Mouse (Mus musculus) thymus, postnatal 4 days (tissue): Measurements from ENCODE around the gene Glis3.

Experiments
- DNase-seq: peaks from one replicate; pipeline ENCODE4 v3.0.0; 2021

Glis3 gene

GRCm38 (mm10) chr19:28299211-28299775, 380.6 kb downstream of the Glis3 start:
- no peak for DNase-seq

DNA sequence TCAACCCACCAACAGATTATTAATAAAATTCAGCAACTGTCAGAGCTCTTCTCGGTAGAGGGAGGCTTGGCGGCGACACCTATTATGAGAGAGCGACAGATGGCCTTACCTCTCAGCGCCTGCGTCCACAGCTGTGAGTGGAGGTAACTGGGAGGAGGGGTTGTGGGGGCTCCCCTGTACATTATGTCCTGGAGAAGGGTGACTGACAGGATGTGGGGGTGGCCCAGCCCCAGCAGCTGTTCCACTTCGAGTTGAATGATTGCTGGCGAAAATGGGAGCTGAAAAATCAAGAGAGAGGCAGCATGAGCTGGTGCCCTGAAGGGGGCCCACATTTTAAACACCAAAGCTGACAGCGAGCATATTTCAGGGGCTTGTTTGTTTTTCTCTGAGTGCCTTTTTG, 381.2 kb downstream of the Glis3 start:
- DNase-seq: peak; percentile 25

DNA sequence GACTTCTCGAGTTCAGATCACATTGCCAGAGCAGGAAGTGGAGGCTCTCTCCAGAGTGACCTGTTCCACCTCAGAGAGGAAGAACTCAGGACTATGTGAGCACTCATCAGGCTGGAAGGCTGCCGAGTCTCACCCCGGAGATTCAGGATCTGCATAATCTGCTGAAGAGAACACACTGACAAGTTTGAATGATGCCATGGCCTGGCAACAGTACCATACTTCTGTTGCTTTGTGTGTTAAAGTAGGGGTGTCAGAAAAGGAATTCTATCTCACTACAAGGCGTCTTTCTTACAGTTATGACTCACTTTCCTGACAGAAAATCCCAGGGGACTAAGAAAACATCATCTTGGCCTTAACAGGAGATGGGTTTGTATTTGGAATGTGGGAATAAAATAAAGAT, 388.3 kb downstream of the Glis3 start:
- no peak for DNase-seq

GRCm38 (mm10) chr19:28289457-28289856, 390.4 kb downstream of the Glis3 start:
- DNase-seq: no peak

DNA sequence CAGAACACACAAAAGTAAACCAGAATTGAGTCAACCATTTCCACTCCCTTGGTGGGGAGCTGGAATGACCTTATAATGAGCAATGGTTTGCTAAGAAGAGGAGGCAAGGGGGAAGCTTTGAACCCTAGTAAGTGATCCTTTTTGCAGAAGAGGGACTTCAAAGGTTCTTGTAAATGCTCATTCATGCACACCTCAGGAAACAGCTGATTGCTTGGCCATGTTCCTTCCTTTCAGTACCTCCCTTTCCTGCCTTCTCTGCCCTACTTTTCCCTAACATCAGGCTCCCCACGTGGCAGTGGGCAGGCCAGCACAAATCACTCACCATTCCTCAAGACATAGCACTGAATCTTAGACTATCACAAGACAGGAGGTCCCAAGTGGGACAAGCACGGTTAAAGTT, 392.4 kb downstream of the Glis3 start:
- no peak for DNase-seq

- no peak for DNase-seq
Measured at GRCm38 (mm10) chr19:28284098-28284569, 395.7 kb downstream of the Glis3 start.

- no peak for DNase-seq
Measured at GRCm38 (mm10) chr19:28283241-28284097, 396.4 kb downstream of the Glis3 start.

DNA sequence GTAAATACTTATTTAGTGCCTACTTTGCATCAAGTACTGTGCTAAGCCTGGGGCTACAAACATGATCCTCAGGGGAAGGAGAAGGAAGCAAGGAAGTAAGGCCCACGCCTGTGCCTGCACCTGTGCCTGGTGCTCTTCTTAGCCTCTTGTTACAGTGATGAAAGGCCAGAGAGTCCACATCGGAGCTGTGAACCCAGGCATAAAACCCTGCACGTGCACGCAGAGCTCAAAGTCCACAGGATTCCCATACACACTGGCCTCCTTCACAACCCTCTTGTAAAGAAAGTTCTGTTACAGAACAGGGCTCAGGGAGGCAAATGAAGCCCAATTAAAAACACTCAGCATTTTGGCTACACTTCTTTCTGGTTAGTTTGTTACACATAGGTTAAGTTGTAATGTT, 398.5 kb downstream of the Glis3 start:
- DNase-seq: no peak

DNA sequence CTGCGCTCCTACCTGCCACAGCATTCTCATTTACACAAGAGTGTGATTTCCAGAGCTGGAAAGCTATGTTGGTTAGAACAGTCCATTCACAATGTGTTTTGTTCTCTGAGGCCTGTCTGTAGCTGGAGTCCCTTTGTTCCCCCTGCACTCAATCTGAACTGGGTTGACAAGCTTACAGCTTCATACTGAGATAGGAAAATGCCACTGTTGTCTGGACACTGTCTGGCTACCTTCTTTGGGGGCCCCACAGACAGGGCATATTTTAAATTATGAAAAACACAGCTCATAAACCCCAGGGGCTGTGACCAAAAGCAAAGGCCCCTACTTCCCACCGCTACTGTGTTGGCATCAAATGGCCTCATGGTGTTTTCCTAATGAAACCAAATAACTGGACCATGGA, 402.8 kb downstream of the Glis3 start:
- no peak for DNase-seq

GRCm38 (mm10) chr19:28274501-28274900, 405.4 kb downstream of the Glis3 start:
- DNase-seq: no peak

DNA sequence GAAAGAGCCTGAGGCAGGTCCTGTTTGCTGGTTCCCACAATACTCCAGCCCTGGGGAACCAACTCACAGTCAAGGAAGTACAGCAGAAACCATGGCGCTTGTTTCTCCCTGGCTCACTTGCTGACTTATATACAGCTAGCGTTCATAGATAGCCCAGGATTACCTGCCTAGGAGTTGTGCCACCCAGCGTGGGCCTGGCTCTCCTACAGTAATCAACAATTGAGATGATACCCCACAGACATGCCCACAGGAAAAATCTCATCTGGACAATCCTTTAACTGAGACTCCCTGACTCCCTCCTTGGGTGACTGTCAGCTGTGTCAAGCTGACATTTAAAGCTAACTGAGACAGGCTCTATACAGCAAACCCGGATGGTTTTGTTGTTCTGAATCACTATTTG, 405.9 kb downstream of the Glis3 start:
- no peak for DNase-seq

DNA sequence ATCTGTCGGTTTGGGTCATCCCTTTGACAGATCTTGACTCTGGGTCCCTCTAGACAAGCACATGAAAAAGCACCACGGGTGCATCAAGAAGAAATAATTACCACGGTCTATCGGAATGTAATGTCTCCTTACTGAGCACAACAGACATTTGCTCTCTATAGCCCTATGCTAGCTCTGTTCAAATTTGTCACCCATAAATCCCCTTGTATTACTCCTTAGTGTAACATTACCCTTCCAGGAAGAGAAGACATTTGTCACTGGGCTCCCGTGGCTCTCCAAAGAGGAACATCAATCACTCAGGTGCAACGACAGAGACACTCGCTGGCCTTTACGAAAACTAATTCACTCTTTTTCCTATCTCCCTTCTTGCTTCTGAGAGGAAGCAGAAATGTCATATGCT, 413.0 kb downstream of the Glis3 start:
- no peak for DNase-seq

DNA sequence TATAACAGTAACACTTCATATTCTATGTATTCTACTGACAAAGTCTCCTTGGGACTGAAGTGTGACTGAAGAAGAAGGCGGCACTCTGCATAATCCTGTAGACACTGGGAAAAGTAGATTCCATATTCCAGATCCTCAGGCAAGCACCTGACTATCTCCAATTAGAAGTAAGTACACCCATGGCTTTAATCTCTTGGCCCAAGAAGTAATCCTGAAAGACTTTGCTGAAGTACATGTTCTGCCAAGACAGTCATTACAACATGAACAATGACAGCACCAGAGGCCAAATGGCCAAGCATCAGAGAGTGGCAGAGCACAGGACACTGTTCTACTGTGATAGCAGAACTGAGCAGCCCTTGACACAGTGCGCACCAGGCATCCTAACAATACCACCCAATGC, 414.1 kb downstream of the Glis3 start:
- DNase-seq: no peak

DNA sequence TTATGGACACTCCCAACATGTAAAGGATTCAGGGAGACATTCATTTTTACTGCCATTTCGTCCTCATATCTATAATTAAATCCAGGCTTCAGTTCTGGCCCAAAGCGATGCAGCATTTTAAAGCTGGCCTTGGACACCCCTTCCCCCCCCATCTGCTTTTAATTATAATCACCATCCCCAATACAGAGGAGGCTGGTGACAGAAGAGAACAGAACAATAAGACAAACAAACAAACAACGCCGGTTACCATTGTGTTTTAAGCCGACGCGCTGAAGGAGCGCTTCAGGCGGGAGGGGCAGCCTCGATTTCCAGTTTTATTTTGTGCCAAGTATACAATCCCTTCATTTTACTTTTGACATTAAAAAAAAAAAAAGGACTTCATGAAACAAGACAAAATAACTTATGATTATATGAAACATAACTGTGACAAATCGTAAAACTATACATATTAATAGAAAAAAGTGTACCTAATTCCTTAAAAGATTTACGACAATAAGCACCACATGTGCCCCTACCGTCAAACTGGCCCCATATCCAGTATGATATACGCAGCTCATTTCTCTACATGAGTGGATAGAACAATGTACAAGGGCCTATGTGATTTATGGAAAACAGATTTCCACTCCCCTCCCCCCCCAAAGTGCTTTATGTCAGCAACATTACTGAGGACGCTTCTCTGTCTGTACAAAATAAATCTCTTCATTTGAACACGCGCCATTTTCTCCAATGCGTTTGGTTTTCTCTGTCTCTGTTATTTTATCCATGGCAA, 420.8 kb downstream of the Glis3 start:
- no peak for DNase-seq

GRCm38 (mm10) chr19:28258480-28258879, 421.4 kb downstream of the Glis3 start:
- no peak for DNase-seq

DNA sequence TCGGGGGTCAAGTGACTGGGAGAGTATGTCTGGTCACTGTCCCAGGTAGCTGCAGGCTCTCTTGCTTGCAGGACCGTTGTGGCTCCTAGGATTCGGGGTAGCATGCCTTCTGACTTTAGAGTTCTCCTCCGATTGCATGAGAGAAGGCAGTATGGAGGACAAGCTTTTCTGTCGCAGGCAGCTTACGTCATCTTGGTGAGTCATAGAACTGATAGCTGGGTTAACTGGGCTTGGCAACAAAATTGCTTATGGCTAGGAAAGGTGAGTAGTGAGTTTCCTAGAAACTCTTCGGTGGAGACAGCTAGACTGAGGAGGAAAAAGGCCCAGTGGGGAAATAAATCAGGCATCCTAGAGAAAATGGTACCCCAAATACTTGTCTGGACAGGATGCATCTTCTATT, 432.5 kb downstream of the Glis3 start:
- no peak for DNase-seq

- DNase-seq: no peak
Measured at GRCm38 (mm10) chr19:28246186-28246585, 433.7 kb downstream of the Glis3 start.

DNA sequence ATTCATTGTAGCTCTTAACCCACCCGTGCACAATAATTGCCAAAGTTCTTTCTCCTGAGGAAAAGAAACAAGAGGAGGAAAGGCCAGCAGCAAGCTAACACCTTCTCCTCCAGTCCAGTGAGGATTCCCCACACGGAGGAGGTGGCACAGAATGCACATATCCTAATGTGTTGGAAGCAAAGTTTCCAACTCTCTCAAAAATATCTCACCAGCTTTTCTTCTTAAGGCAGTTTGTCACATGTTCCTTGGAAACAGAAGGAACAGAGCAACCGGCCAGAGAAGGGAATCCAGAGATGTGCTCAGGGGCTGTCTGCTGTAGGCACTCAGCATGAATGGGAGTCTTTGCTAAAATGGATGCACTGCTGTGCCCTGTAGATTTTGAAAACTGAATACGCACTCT, 441.8 kb downstream of the Glis3 start:
- no peak for DNase-seq

- no peak for DNase-seq
Measured at GRCm38 (mm10) chr19:28237621-28238020, 442.3 kb downstream of the Glis3 start.

DNA sequence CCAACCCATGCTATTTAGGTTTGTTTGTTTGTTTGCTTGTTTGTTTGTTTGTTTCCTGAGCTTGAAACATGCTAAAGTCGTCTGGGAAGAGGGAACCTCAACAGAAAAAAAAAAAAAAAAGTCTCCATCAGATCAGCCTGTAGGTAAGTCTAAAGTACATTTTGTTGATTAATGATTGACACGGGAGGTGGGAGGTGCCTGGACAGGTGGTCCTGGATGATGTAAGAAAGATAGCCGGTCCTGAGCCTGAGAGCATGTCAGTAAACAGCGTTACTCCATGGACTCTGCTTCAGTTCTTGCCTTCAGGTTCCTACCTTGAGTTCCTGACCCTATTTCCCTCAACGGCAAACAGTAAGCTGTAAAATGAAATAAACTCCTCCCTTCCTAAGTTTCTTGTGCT, 444.3 kb downstream of the Glis3 start:
- no peak for DNase-seq

GRCm38 (mm10) chr19:28235096-28235495, 444.8 kb downstream of the Glis3 start:
- no peak for DNase-seq

DNA sequence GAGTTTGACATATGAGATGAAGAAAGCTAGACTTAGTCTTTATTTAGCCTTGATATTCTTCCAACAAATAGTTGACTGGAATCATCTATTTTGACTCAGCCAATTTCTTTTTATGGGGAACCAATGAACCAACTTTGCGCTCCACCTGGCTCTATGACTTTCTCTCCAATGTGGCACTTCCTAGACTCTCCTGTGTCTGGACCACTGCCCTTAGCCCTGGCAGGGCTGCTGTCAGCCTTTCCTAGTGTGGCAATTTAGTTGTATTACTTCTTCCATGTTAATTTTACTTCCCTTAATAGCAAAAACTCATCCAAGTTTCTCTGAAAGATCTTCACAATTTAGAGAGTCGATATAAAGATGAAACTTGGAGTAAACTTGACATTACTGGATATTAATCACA, 445.2 kb downstream of the Glis3 start:
- DNase-seq: no peak

DNA sequence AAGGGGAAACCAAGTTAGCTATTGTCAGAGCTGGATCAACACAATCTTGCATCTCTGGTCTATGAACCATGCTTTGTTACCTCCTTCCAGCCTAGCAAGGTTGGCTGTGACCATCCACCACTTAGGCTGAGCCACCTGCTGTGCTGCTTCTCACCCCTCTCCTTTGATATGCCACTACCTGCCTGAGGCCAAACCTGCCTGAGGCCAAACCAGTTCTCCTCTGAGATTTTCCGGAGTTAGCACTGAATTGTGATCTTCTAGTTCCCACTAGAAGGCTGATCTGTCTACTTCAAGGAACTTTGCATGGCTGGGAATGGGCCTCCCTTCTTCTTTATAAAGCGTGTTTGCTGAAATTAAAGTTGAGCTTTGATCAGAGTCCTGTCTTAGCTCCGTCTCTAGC, 448.4 kb downstream of the Glis3 start:
- no peak for DNase-seq

DNA sequence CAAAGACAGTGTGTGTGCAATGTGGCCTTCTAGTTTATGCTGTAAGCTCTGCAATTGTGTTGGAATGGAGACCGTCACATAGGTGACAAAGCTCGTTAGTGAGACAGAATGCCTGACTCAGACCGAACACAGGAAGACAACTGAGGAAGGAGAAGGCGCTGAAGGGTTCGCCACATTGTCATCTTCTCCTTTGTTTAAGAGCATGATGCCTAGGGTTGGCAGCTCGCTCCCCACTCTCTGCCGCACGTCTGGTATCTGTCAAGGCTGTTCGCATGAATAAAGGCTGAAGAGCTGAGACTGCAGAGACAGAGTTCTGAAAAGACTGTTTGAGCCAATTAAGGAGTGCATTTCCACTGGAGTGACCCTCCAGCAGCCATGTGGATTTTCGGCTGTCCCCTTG, 452.4 kb downstream of the Glis3 start:
- no peak for DNase-seq
